Mouse (Mus musculus) testis, adult 2 months (tissue): ENCODE measurements around the gene Gas2l1. TPM values are rescaled to one million over a fixed set of nuclear protein-coding genes. Genes with fewer than 3 reads are reported as not detected.

Source experiments
- H3K27ac ChIP-seq: fragments of 200-500 bp; 2 replicates; pipeline ENCODE4 v1.5.1; 2012; ENCODE audit warnings: low read depth, low read length; ENCODE audit not compliant: control insufficient read depth, insufficient read depth
- H3K27me3 ChIP-seq: fragments of 200-500 bp; 2 replicates; pipeline ENCODE4 v1.6.1; 2012; ENCODE audit warnings: mild to moderate bottlenecking, low read length, moderate library complexity; ENCODE audit not compliant: control insufficient read depth, insufficient read depth
- H3K36me3 ChIP-seq: fragments of 200-500 bp; 2 replicates; pipeline ENCODE4 v1.6.1; 2012; ENCODE audit warnings: mild to moderate bottlenecking, low read length; ENCODE audit not compliant: control insufficient read depth, insufficient read depth
- H3K4me1 ChIP-seq: fragments of 200-500 bp; 2 replicates; pipeline ENCODE4 v1.6.1; 2012; ENCODE audit warnings: low read length; ENCODE audit not compliant: control insufficient read depth, insufficient read depth
- H3K4me3 ChIP-seq: fragments of 200-500 bp; 2 replicates; pipeline ENCODE4 v1.5.1; 2012; ENCODE audit warnings: low read depth, mild to moderate bottlenecking, low read length, moderate library complexity, mixed read lengths; ENCODE audit not compliant: control insufficient read depth
- CTCF ChIP-seq: fragments of 200-500 bp; IDR thresholded peaks from 2 replicates; pipeline ENCODE4 v1.5.1; 2012; ENCODE audit warnings: low read depth, mild to moderate bottlenecking, inconsistent platforms, low read length, moderate library complexity; ENCODE audit not compliant: control insufficient read depth, insufficient read depth, insufficient replicate concordance
- POLR2A ChIP-seq: fragments of 200-500 bp; IDR thresholded peaks from 2 replicates; pipeline ENCODE4 v1.6.1; 2012; ENCODE audit warnings: low read depth, mild to moderate bottlenecking, inconsistent platforms, low read length, moderate library complexity; ENCODE audit not compliant: control insufficient read depth
- polyA plus RNA-seq: library from polyadenylated mRNA; depleted of rRNA; stranded (reverse); fragments of >200 nt; gene quantifications from 2 replicates; pipeline ENCODE4 v1.2.3, GENCODE M21; 2012

Gene Gas2l1
- polyA plus RNA-seq, 1 experiment, result 116 TPM

DNA sequence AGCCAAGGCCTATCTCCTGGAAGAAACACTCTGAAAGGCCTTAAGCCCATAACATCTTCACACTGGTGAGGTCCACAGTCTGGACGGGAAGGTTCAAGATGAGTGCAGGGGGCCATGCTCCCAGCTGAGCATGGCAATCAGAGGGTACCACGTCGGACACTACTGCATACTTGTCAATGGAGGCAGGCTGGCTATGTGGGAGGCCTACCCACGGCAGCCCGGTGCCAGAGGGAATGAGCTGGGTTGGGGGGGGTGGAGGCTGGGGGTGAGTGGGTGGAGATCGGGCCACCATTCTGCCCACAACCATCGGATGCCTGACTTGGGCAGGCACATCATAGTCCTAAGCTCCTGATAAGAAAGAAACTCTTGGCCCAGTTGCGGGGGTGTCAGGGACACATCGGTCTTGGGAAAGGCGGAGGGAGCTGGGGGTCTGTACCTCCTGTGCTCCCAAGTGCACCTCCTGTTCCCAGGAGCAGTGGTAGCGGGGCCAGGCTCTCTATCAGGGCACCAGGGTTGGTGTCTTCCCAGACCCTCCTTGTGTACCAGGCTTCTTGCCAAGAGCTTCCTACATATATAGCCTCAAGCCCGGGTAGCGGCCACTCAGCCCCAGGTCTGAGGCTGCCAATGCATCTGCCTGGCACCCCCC is 2.1 kb downstream of the Gas2l1 start:
- H3K4me3 ChIP-seq, result peak overlapping the region; percentile 93
- H3K4me1 ChIP-seq, result peaks cover 59% of the 10 kb centered on the region
- H3K27me3 ChIP-seq, result no peaks in the 10 kb centered on the region
- TF ChIP-seq CTCF, result no peak
- TF ChIP-seq POLR2A, result peak; percentile 47; the same call in 1 of the 2 replicates
- H3K36me3 ChIP-seq, result no peaks in the 10 kb centered on the region
- peak overlapping the region; percentile 55 for H3K27ac ChIP-seq

DNA sequence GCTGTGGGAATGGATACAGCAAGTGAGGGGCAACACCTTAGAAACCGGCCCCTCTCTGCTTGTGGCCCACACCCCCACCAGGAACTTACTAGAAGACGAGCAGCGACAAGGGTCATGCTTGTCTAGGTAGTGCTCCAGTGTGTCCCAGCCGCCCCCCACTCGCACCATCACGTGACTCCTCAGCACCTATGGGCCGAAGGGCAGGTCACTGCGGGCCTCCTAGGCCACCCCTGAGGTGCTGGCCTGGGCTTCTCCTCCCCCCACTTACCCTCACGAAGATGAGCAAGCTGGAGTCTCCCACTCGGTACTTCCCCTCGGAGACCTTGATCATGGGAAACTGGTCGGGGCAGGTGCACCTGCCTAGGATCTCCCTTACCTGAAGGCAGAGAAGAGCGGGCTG is 2.8 kb downstream of the Gas2l1 start:
- Histone ChIP-seq H3K27ac (peak overlapping the region; percentile 59), H3K36me3 (no peaks in the 10 kb centered on the region), H3K27me3 (no peaks in the 10 kb centered on the region), H3K4me1 (peaks cover 65% of the 10 kb centered on the region), H3K4me3 (peak overlapping the region; percentile 93)
- TF ChIP-seq POLR2A (no peak), CTCF (no peak)

- Histone ChIP-seq H3K4me3 (peak overlapping the region; percentile 93), H3K27ac (peak overlapping the region; percentile 62), H3K4me1 (peaks cover 69% of the 10 kb centered on the region), H3K27me3 (no peaks in the 10 kb centered on the region), H3K36me3 (no peaks in the 10 kb centered on the region)
- TF ChIP-seq POLR2A, result no peak; the same call in none of the 2 replicates
- no peak for TF ChIP-seq CTCF
Measured at GRCm38 (mm10) chr11:5061413-5062139, 3.6 kb downstream of the Gas2l1 start.

DNA sequence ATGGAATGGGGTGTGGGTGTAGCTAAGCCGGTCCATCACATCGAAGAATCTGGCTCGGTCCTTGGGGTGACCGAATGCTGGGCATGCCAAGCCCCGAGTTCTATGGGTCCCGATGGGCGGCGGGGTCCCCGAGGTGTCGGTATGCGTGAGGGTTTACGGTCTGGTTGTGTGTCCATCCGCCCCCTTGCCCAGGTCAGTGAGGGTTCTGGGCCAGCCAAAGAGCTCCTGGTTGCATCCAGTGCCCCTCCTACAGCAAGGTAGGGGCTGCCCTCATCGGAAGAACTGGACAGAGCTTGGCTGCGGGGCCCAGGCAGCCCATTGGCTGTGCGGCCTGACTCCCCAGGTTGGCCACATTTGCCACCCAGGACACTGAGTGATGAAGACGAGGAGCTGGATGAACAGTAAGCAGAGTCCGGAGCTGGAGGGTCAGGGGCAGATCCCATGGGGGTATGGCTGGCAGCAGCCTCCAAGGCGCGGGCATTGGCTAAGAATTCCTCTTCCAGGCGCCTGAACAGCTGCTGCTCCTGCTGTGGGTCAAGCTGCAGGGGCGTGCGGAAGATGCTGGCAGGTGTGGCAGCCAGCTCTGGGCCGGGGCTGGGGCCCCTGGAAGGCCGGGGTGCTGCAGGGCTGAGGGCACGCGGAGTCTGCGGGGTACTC is 4.2 kb downstream of the Gas2l1 start:
- TF ChIP-seq CTCF (no peak), POLR2A (no peak; the same call in 1 of the 2 replicates)
- no peak overlapping the region for H3K27ac ChIP-seq

GRCm38 (mm10) chr11:5059704-5060156 is 5.4 kb downstream of the Gas2l1 start:
- Histone ChIP-seq H3K4me1 (peaks cover 59% of the 10 kb centered on the region), H3K27me3 (no peaks in the 10 kb centered on the region), H3K27ac (no peak overlapping the region), H3K4me3 (peak overlapping the region; percentile 37), H3K36me3 (no peaks in the 10 kb centered on the region)
- TF ChIP-seq POLR2A (peak; percentile 49), CTCF (peak; percentile 98)

More for the DNA sequence above, 4.2 kb downstream of the Gas2l1 start:
- H3K27me3 ChIP-seq, result no peaks in the 10 kb centered on the region
- H3K4me3 ChIP-seq, result peak overlapping the region; percentile 93
- H3K36me3 ChIP-seq, result no peaks in the 10 kb centered on the region
- H3K4me1 ChIP-seq, result peaks cover 67% of the 10 kb centered on the region

- Histone ChIP-seq H3K4me3 (peak overlapping the region; percentile 37), H3K4me1 (peaks cover 56% of the 10 kb centered on the region), H3K27ac (no peak overlapping the region), H3K27me3 (no peaks in the 10 kb centered on the region), H3K36me3 (no peaks in the 10 kb centered on the region)
- TF ChIP-seq POLR2A (peak; percentile 53), CTCF (0 out of 2 replicates have a peak, but pooled peaks have one; percentile 14)
Measured at GRCm38 (mm10) chr11:5059230-5059629, 5.9 kb downstream of the Gas2l1 start.

- TF ChIP-seq CTCF, result no peak
- peaks cover 54% of the 10 kb centered on the region for H3K4me1 ChIP-seq
- no peak overlapping the region for H3K27ac ChIP-seq
- H3K36me3 ChIP-seq, result no peaks in the 10 kb centered on the region
- no peaks in the 10 kb centered on the region for H3K27me3 ChIP-seq
- peak overlapping the region; percentile 37 for H3K4me3 ChIP-seq
Measured at GRCm38 (mm10) chr11:5058783-5059182, 6.3 kb downstream of the Gas2l1 start.
